Mouse (Mus musculus) heart, embryonic 16.5 days (tissue): ENCODE measurements around the gene She. TPM values are rescaled to one million over a fixed set of nuclear protein-coding genes. Genes with fewer than 3 reads are reported as not detected.

Experiments used
- ATAC-seq: fragments of 200-750 bp; cut with Nextera tagmentation; replicated peaks from 2 replicates; pipeline ENCODE4 v1.8.0; 2017; ENCODE audit warnings: moderate number of reproducible peaks; ENCODE audit not compliant: insufficient read depth, low FRiP score; ENCODE audit errors: extremely low read depth
- H3K27ac ChIP-seq: fragments of 300-500 bp; sonication (generic); 2 replicates; pipeline ENCODE4 v1.5.1; 2014; ENCODE audit warnings: mild to moderate bottlenecking, low read length, control low read depth, moderate library complexity
- H3K27me3 ChIP-seq: fragments of 300-500 bp; sonication (generic); 2 replicates; pipeline ENCODE4 v1.6.1; 2014; ENCODE audit warnings: low read length, mixed read lengths; ENCODE audit not compliant: control insufficient read depth, insufficient read depth
- H3K36me3 ChIP-seq: fragments of 300-500 bp; sonication (generic); 2 replicates; pipeline ENCODE4 v1.6.1; 2014; ENCODE audit not compliant: control insufficient read depth, insufficient read depth
- H3K4me1 ChIP-seq: fragments of 300-500 bp; sonication (generic); 2 replicates; pipeline ENCODE4 v1.6.1; 2014; ENCODE audit warnings: low read length, mixed read lengths; ENCODE audit not compliant: control insufficient read depth, insufficient read depth
- H3K4me2 ChIP-seq: fragments of 300-500 bp; sonication (generic); 2 replicates; pipeline ENCODE4 v1.6.1; 2014; ENCODE audit warnings: low read depth, mild to moderate bottlenecking, control low read depth, low read length
- H3K4me3 ChIP-seq: fragments of 300-500 bp; sonication (generic); 2 replicates; pipeline ENCODE4 v1.5.1; 2014; ENCODE audit warnings: mild to moderate bottlenecking, control low read depth, low read length
- H3K9ac ChIP-seq: fragments of 300-500 bp; sonication (generic); 2 replicates; pipeline ENCODE4 v1.6.1; 2014; ENCODE audit warnings: low read length, control low read depth
- H3K9me3 ChIP-seq: fragments of 300-500 bp; sonication (generic); replicated peaks from 2 replicates; pipeline ENCODE4 v1.6.1; 2016; ENCODE audit warnings: low read length; ENCODE audit not compliant: control insufficient read depth
- WGBS: fragments of 180-500 bp; shearing (Covaris S2); extraction: QIAGEN DNeasy Blood & Tissue Kit; methylation state at CpG from one replicate; pipeline ENCODE4 v1.1.7; 2014; 5-methylcytosine and 5-hydroxymethylcytosine counted together
- polyA plus RNA-seq: library from polyadenylated mRNA; unstranded; fragments of >200 nt; fragmentation: Nextera tagmentation; extraction: Ambion mirVana; gene quantifications from 2 replicates; pipeline ENCODE4 v1.2.1, GENCODE M21; 2015

Gene She
- polyA plus RNA-seq, 1 experiment from 2014 or later, result 4.8 TPM

DNA sequence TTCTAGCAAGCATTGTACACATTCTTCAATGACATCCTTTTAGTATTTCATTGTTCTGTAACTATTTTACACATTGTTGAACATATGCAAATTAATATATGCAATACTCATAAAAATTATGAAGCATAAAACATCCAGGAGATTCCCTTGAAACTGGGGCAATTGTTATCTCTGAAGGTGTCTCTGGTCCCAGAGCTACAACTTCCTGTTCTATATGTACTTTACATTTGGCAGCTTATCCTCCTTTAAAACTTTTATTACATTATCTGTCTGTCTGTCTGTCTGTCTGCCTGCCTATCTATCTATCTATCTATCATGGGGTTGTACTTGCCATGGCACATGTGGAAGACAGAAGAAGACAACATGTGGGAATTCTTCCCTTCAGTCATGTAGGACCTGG lies 60.5 kb downstream of the She start:
- no peak overlapping the region for H3K4me3 ChIP-seq
- H3K9ac ChIP-seq, result no peak overlapping the region
- no peak overlapping the region for H3K4me2 ChIP-seq
- H3K27ac ChIP-seq, result no peak overlapping the region
- H3K4me1 ChIP-seq, result no peaks in the 10 kb centered on the region; the same call in 1 of the 2 replicates
- no peak for ATAC-seq
- no peaks in the 10 kb centered on the region; the same call in 1 of the 2 replicates for H3K27me3 ChIP-seq
- H3K36me3 ChIP-seq, result no peaks in the 10 kb centered on the region
- no peaks in the 10 kb centered on the region for H3K9me3 ChIP-seq

DNA sequence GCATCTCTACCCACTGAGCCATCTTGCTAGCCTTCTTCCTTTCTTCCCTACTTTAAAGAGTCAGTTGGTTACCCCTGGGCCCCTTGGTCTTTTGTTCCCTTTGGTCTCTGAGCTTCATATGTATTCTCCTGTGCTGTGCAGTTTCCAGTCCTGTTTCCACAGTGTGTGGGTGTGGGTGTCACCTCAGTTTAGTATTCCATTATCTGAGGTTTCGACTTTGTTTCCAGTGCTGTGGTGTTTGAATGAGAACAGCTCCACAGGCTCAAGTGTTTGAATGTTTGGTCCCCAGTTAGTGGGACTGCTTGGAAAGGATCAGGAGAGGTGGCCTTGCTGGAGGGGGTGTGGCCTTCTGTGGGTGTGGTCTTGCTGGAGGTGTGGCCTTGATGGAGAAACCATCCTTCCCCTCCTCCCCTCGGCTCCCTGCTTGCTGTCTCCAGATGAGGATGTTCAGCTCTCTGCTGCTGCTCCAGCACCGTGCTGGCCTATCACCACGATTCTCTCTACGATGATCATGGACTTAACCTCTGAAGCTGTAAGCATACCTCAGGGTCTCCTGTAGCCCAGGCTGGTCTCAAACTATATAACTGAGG lies 61.4 kb downstream of the She start:
- no peak overlapping the region for H3K4me3 ChIP-seq
- no peak overlapping the region for H3K27ac ChIP-seq
- ATAC-seq, result no peak
- no peaks in the 10 kb centered on the region for H3K36me3 ChIP-seq
- no peak overlapping the region for H3K4me2 ChIP-seq
- no peaks in the 10 kb centered on the region for H3K9me3 ChIP-seq
- WGBS, result 83% methylated on average over 5 of the region's 5 CpGs
- no peak overlapping the region for H3K9ac ChIP-seq
- H3K27me3 ChIP-seq, result no peaks in the 10 kb centered on the region; the same call in 1 of the 2 replicates
- no peaks in the 10 kb centered on the region for H3K4me1 ChIP-seq

DNA sequence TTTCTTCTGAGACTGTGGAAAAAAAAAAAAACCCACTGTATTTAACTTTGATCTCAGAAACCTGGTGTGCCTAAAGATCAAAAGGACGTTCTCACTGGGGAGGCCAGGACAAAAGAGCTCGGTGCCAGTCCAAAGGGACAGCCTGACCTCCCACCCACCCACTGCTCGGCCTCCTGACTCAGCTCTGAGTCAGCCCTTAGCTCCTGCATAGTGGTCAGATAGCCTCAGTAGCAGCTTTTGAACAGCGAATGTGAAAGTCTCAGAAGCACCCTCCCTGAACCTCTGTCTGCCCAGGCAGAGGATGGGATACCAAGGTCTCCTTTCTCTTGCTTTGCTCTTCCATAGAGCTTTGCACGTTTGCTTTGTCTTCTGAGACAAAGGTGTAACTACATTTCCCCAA lies 65.4 kb downstream of the She start:
- Histone ChIP-seq H3K27ac (no peak overlapping the region), H3K36me3 (no peaks in the 10 kb centered on the region), H3K4me3 (no peak overlapping the region), H3K4me2 (no peak overlapping the region), H3K9ac (no peak overlapping the region), H3K9me3 (no peaks in the 10 kb centered on the region), H3K4me1 (peaks cover 3% of the 10 kb centered on the region; the same call in 1 of the 2 replicates), H3K27me3 (no peaks in the 10 kb centered on the region; the same call in 1 of the 2 replicates)
- no peak for ATAC-seq
- 38% methylated on average over 5 of the region's 5 CpGs for WGBS

DNA sequence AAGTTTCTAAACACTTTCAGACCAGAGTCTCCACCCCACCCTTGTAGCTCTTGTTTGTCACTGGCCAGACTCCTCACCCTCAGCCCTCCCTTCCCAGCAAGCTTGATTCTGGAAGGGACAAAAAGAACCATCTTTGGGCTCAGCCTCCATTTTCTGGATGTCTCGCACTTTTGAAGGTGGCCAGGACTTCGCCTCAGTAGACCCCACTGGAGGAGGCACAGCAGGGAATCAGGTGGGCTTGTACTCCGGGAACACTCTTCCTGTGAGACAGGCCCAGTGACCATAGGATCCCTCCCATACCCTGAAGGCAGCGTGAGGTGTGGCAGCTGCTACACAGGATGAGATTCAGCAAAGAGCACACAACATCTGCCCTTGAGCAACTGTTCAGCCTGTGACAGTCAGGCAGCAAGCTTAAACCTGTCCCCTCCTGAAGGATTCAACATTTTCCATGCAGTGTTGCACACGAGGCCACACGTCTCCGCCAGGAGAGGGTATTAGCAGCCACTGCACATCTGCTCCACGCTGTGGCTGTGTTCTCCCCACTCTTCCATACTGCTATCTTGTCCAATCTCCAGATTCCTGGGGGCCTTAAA lies 66.1 kb downstream of the She start:
- Histone ChIP-seq H3K4me2 (no peak overlapping the region), H3K4me1 (peaks cover 10% of the 10 kb centered on the region), H3K4me3 (no peak overlapping the region), H3K9me3 (no peaks in the 10 kb centered on the region), H3K9ac (no peak overlapping the region), H3K27me3 (no peaks in the 10 kb centered on the region; the same call in 1 of the 2 replicates), H3K36me3 (no peaks in the 10 kb centered on the region), H3K27ac (no peak overlapping the region)
- WGBS, result 75% methylated on average over 8 of the region's 8 CpGs
- ATAC-seq, result no peak

DNA sequence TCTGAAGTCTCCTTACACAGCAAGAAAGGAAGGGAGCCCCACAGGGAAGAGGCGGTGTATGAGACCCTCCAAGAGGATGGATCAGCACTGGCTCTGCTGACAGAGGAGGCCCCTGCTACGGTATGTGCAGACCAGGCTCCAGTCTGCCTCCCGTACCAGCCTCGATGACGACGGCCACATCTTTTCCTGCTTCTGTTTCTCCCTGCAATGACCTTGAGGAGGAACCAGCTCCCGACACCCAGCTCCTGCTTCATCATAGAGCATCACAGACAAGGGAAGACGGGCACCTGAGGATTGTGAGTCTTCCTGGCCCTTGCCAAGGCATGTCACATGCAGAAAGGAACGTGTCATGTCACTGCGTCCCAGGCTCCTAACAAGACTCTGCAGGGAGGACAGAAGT lies 66.8 kb downstream of the She start:
- 68% methylated on average over 10 of the region's 10 CpGs for WGBS
- H3K9me3 ChIP-seq, result no peaks in the 10 kb centered on the region

DNA sequence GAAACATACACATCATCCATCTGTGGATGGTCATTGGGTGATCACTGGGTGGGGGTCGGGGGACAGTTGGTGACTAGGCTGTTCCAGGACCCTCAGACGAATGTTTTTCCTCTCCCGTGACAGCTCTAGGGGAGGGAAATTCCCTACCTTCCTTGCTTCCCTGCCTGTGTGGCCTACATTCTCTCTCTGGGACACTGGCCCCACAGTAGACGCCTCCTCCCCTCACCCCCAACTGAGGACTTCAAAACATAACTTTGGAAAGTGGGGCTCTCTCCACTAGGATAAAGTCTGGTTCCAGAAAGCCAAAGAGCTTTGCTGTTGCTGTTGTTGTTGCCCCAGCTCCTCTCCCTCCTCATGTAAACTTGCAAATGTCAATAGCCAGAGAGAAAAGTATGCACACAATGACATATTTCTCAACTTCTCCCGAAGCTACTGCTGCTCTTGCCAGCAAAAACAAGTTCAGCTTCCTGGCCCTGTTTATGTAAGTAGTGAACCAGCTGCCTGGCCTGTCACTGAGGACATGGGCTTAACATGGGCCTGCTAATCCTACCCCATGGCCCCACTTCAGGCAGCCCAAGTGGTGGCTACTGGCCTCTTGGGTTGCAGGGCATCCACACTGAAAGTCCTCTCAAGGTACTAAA lies 67.8 kb downstream of the She start:
- H3K36me3 ChIP-seq, result no peaks in the 10 kb centered on the region
- peaks cover 11% of the 10 kb centered on the region for H3K4me1 ChIP-seq
- H3K27me3 ChIP-seq, result no peaks in the 10 kb centered on the region; the same call in 1 of the 2 replicates
- no peak overlapping the region for H3K4me2 ChIP-seq
- no peak overlapping the region for H3K9ac ChIP-seq
- ATAC-seq, result no peak
- 50% methylated on average over 5 of the region's 5 CpGs for WGBS
- no peak overlapping the region for H3K27ac ChIP-seq
- no peak overlapping the region for H3K4me3 ChIP-seq
- no peaks in the 10 kb centered on the region for H3K9me3 ChIP-seq

More for the DNA sequence above, 66.8 kb downstream of the She start:
- Histone ChIP-seq H3K4me3 (no peak overlapping the region), H3K27ac (no peak overlapping the region), H3K4me2 (no peak overlapping the region), H3K36me3 (no peaks in the 10 kb centered on the region), H3K27me3 (no peaks in the 10 kb centered on the region; the same call in 1 of the 2 replicates), H3K9ac (no peak overlapping the region), H3K4me1 (peaks cover 11% of the 10 kb centered on the region)
- no peak for ATAC-seq

DNA sequence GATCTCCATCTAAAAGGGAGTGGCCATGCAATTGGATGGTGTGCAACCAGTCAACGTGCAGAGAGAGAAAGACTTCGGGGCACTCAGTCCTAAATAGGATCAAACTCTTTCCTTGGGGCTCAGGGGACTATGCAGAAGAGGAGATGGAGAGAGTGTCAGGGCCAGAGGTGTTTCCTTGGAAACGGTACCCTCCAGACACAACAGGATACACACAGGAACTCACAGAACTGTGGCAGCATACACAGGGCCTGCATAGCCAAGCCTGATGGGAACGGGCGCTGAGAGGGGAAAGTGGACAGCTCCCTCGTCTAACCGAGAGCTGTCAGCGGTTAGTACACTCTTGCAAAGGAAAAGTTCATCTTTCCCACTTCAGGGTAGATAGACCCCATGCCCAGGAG lies 68.3 kb downstream of the She start:
- Histone ChIP-seq H3K27me3 (no peaks in the 10 kb centered on the region; the same call in 1 of the 2 replicates), H3K4me1 (peaks cover 11% of the 10 kb centered on the region), H3K27ac (no peak overlapping the region), H3K4me3 (no peak overlapping the region), H3K36me3 (no peaks in the 10 kb centered on the region), H3K9me3 (no peaks in the 10 kb centered on the region), H3K4me2 (no peak overlapping the region), H3K9ac (no peak overlapping the region)
- 52% methylated on average over 8 of the region's 8 CpGs for WGBS
- ATAC-seq, result no peak

DNA sequence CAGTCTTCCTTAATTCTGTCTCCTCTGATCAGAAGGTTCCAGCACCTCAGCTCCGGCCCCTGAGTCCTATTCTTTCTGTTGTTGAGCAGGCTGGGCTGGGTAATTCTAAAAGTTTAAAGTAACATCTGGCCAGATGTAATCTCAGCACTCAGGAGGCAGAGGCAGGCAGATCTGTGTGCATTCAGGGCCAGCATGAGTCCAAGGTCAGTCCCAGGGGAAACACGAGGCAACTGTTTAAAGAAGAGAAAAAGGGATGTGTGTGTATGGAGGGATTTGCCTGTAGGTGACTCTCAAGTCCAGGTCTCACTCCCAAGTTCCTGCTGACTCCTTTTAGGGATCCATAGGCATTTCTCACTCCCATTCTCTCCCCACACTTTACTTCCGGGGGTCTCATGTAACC lies 76.7 kb downstream of the She start:
- Histone ChIP-seq H3K27me3 (peaks cover 20% of the 10 kb centered on the region; the same call in 1 of the 2 replicates), H3K4me1 (peaks cover 2% of the 10 kb centered on the region; the same call in 1 of the 2 replicates), H3K4me2 (no peak overlapping the region), H3K9me3 (no peaks in the 10 kb centered on the region), H3K4me3 (no peak overlapping the region), H3K36me3 (no peaks in the 10 kb centered on the region), H3K27ac (no peak overlapping the region), H3K9ac (no peak overlapping the region)
- ATAC-seq, result no peak
- 81% methylated on average over 3 of the region's 3 CpGs for WGBS
